In genomic region chr2:117412045-117412606, GRCm38 (mm10) we compare ENCODE assay signal across 9 mouse cellular contexts.
DNase-seq lines count a peak whose midpoint lies in the region; TF ChIP-seq lines count a peak whose summit lies in the region.
"Had no signal": no experiment of that assay in that cellular context is flagged by ENCODE, and none has a peak within 500 bp of the region (broad histone marks: within the 10 kb centered on the region; RNA-seq: fewer than 3 reads in every experiment).

No protein-coding gene starts in this region.

- TF ChIP-seq CTCF in gastrocnemius, adult 2 months (IDR thresholded peaks at IDR 0.05) = peak; percentile 42

- intact Hi-C loops in gastrocnemius, adult 2 months (cut with DNase I) = loop anchor here (5.0 kb wide), 1 partner anchor 70 kb away; the partner anchor contains the start of gene Rasgrp1
- intact Hi-C loops in gastrocnemius, postnatal 14 days (cut with DNase I; ENCODE audit: low total_unique reads) = no loop called here

- no peak overlapping the region for H3K4me3 ChIP-seq in gastrocnemius, adult 2 months
- H3K4me3 ChIP-seq: liver, embryonic 15.5 days had no signal

- peak; percentile 18 for DNase-seq in gastrocnemius, adult 2 months
- no peak for DNase-seq in gastrocnemius, postnatal 14 days
- peak; percentile 18 for DNase-seq in urinary bladder, postnatal 14 days (ENCODE audit: low spot score)
- DNase-seq in urinary bladder, adult 2 months (ENCODE audit: low spot score) = no peak
- DNase-seq in left cerebral cortex, adult 11 months (ENCODE audit: low spot score) = peak; percentile 41
- DNase-seq in thymus, postnatal 4 days = peak; percentile 66
- DNase-seq in ovary, postnatal 36 days (ENCODE audit: low spot score) = no peak
- DNase-seq in gastrocnemius, postnatal 4 days (ENCODE audit: low spot score in 2 of 2) = no peak

- H3K27ac ChIP-seq in gastrocnemius, adult 2 months = no peak overlapping the region
- H3K27ac ChIP-seq: liver, embryonic 15.5 days had no signal

Comparison
In these comparisons a context has a peak if more than half of its experiments do, and no peak if none do; other contexts are left out.
1. DNase-seq: peak in gastrocnemius, adult 2 months (single experiment), urinary bladder, postnatal 14 days (single experiment), left cerebral cortex, adult 11 months (single experiment) and thymus, postnatal 4 days (single experiment); none in gastrocnemius, postnatal 14 days (single experiment), urinary bladder, adult 2 months (single experiment), ovary, postnatal 36 days (single experiment) and gastrocnemius, postnatal 4 days (0 of 2).